Mouse (Mus musculus) ES-Bruce4 (cell line): ENCODE data around the gene Ehbp1l1.

Source experiments
- CTCF ChIP-seq: IDR thresholded peaks from one replicate; pipeline ENCODE4 v1.8.1; 2011; ENCODE audit warnings: low read depth, low read length
- EP300 ChIP-seq: IDR thresholded peaks from 2 replicates; pipeline ENCODE4 v1.6.1; 2011; ENCODE audit warnings: low read depth, low read length; ENCODE audit not compliant: insufficient read depth

DNA sequence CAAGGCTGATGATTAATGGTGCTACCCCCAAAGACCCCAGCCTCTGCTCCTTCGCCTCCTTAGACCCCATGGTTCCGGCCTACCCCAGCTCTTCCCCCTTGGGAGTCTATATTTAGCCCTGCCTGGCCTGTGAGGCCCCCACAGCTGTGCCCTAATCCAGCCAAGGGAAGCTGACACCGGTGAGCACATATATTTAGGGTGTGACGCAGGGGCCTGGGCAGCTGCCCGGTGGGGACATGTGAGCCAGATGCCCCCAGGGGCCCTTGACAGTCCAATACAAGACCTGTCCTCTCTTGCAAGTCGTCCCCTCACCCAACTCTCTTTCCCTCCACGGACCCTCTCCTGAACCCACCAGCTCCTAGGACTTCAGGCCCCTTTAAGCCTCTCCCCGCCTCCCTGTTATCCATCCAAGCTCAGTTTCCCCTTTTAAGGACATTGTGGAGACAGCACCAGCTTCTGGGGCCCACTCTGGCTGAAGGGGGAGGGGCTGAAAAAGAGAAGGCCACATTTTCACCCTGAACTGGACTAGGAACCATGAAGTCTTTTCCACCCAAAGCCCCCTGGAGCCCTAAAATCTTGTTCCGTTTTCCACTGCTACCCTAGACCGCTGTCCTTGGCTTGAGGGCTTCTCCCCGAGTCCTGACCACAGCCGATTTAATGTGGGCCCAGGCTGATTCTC is 949 bp downstream of the Ehbp1l1 start:
- no peak for TF ChIP-seq CTCF
- TF ChIP-seq EP300 = no peak
